Mouse (Mus musculus) midbrain, postnatal 0 days (tissue): Measurements from ENCODE around the gene Gm48552. TPM values are rescaled to one million over a fixed set of nuclear protein-coding genes. Genes with fewer than 3 reads are reported as not detected.

ENCODE experiments used
- ATAC-seq: fragments of 200-750 bp; cut with Nextera tagmentation; 2 replicates; pipeline ENCODE4 v1.8.0; 2017; ENCODE audit warnings: moderate number of reproducible peaks, mild to moderate bottlenecking, moderate TSS enrichment, moderate library complexity; ENCODE audit not compliant: low FRiP score
- DNase-seq: peaks from one replicate; pipeline ENCODE4 v3.0.0-alpha.2; 2015; ENCODE audit warnings: low spot score
- H3K27ac ChIP-seq: fragments of 300-500 bp; sonication (generic); 2 replicates; pipeline ENCODE4 v1.5.1; 2014; ENCODE audit warnings: low read depth, mild to moderate bottlenecking, low read length, mixed read lengths
- H3K27me3 ChIP-seq: fragments of 300-500 bp; sonication (generic); 2 replicates; pipeline ENCODE4 v1.6.1; 2014; ENCODE audit warnings: low read length, control low read depth, mixed read lengths; ENCODE audit not compliant: insufficient read depth
- H3K36me3 ChIP-seq: fragments of 300-500 bp; sonication (generic); 2 replicates; pipeline ENCODE4 v1.6.1; 2014; ENCODE audit warnings: low read length, control low read depth, mixed read lengths; ENCODE audit not compliant: insufficient read depth
- H3K4me1 ChIP-seq: fragments of 300-500 bp; sonication (generic); 2 replicates; pipeline ENCODE4 v1.6.1; 2014; ENCODE audit warnings: mild to moderate bottlenecking, control low read depth, antibody characterized with exemption, low read length, mixed read lengths; ENCODE audit not compliant: insufficient read depth
- H3K4me2 ChIP-seq: fragments of 300-500 bp; sonication (generic); 2 replicates; pipeline ENCODE4 v1.6.1; 2014; ENCODE audit warnings: low read depth, mild to moderate bottlenecking, low read length, mixed read lengths; ENCODE audit not compliant: poor library complexity, severe bottlenecking
- H3K4me3 ChIP-seq: fragments of 300-500 bp; sonication (generic); 2 replicates; pipeline ENCODE4 v1.5.1; 2014; ENCODE audit warnings: low read depth, mild to moderate bottlenecking, low read length, moderate library complexity
- H3K9ac ChIP-seq: fragments of 300-500 bp; sonication (generic); replicated peaks from 2 replicates; pipeline ENCODE4 v1.6.1; 2014; ENCODE audit warnings: mild to moderate bottlenecking, low read length, moderate library complexity, mixed read lengths; ENCODE audit not compliant: poor library complexity, severe bottlenecking
- H3K9me3 ChIP-seq: fragments of 300-500 bp; sonication (generic); 2 replicates; pipeline ENCODE4 v1.6.1; 2016; ENCODE audit warnings: low read length, control low read depth
- CTCF ChIP-seq: IDR thresholded peaks from 2 replicates; pipeline ENCODE4 v1.5.1; 2016; ENCODE audit warnings: antibody characterized with exemption, mild to moderate bottlenecking
- WGBS: fragments of 180-500 bp; shearing (Covaris S2); extraction: QIAGEN DNeasy Blood & Tissue Kit; methylation state at CpG from one replicate; pipeline ENCODE4 v1.1.7; 2014; 5-methylcytosine and 5-hydroxymethylcytosine counted together
- polyA plus RNA-seq: library from polyadenylated mRNA; unstranded; fragments of >200 nt; fragmentation: Nextera tagmentation; extraction: Ambion mirVana; gene quantifications from 2 replicates; pipeline ENCODE4 v1.2.1, GENCODE M21; 2015
- total RNA-seq: library from RNA; depleted of rRNA; stranded (reverse); fragments of >200 nt; gene quantifications from 2 replicates; pipeline ENCODE4 v1.2.3, GENCODE M21; 2014

Gene Gm48552
- total and polyA plus RNA-seq, 2 experiments from 2014 or later = 1.6 to 6.6 TPM

GRCm38 (mm10) chr10:81411471-81412400, 22.9 kb downstream of the Gm48552 start:
- TF ChIP-seq CTCF = no peak
- peaks cover 6% of the 10 kb centered on the region; the same call in 1 of the 2 replicates for H3K4me1 ChIP-seq
- H3K9me3 ChIP-seq = no peaks in the 10 kb centered on the region
- DNase-seq (peak; percentile 84), ATAC-seq (peak; percentile 18; the same call in 1 of the 2 replicates)
- WGBS = 55% methylated on average over 18 of the region's 18 CpGs
- no peak overlapping the region for H3K4me2 ChIP-seq
- peak overlapping the region; percentile 55; the same call in 1 of the 2 replicates for H3K27ac ChIP-seq
- H3K27me3 ChIP-seq = 0 out of 2 replicates have a peak, but pooled peaks cover 4% of the 10 kb centered on the region
- peaks cover 20% of the 10 kb centered on the region for H3K36me3 ChIP-seq
- H3K9ac ChIP-seq = no peak overlapping the region; the same call in 1 of the 2 replicates
- H3K4me3 ChIP-seq = no peak overlapping the region

GRCm38 (mm10) chr10:81412586-81413309, 23.9 kb downstream of the Gm48552 start:
- Histone ChIP-seq H3K4me3 (no peak overlapping the region), H3K27ac (0 out of 2 replicates have a peak overlapping the region, but pooled peaks have one; percentile 55), H3K9ac (no peak overlapping the region), H3K27me3 (0 out of 2 replicates have a peak, but pooled peaks cover 3% of the 10 kb centered on the region), H3K36me3 (peaks cover 12% of the 10 kb centered on the region), H3K4me2 (no peak overlapping the region), H3K9me3 (no peaks in the 10 kb centered on the region), H3K4me1 (peaks cover 6% of the 10 kb centered on the region; the same call in 1 of the 2 replicates)
- TF ChIP-seq CTCF = no peak
- no peak for DNase-seq
- ATAC-seq = no peak
- WGBS = 75% methylated on average over 16 of the region's 16 CpGs

GRCm38 (mm10) chr10:81413310-81414261, 24.8 kb downstream of the Gm48552 start:
- no peak overlapping the region for H3K9ac ChIP-seq
- 32% methylated on average over 26 of the region's 26 CpGs for WGBS

GRCm38 (mm10) chr10:81414682-81415081, 25.9 kb downstream of the Gm48552 start:
- no peak overlapping the region for H3K4me2 ChIP-seq
- no peak overlapping the region for H3K9ac ChIP-seq
- no peak for ATAC-seq
- H3K27ac ChIP-seq = no peak overlapping the region
- no peak for DNase-seq
- TF ChIP-seq CTCF = no peak
- H3K27me3 ChIP-seq = no peaks in the 10 kb centered on the region
- H3K4me1 ChIP-seq = peaks cover 6% of the 10 kb centered on the region; the same call in 1 of the 2 replicates
- 0 out of 2 replicates have a peak, but pooled peaks cover 4% of the 10 kb centered on the region for H3K36me3 ChIP-seq
- H3K4me3 ChIP-seq = no peak overlapping the region
- H3K9me3 ChIP-seq = no peaks in the 10 kb centered on the region

More at GRCm38 (mm10) chr10:81413310-81414261, 24.8 kb downstream of the Gm48552 start:
- no peaks in the 10 kb centered on the region for H3K27me3 ChIP-seq
- DNase-seq = no peak
- peak; percentile 31; the same call in 1 of the 2 replicates for TF ChIP-seq CTCF
- peak overlapping the region; percentile 4; the same call in 1 of the 2 replicates for H3K4me2 ChIP-seq
- H3K4me3 ChIP-seq = no peak overlapping the region
- no peaks in the 10 kb centered on the region for H3K9me3 ChIP-seq
- H3K27ac ChIP-seq = no peak overlapping the region
- peaks cover 6% of the 10 kb centered on the region; the same call in 1 of the 2 replicates for H3K4me1 ChIP-seq
- no peak for ATAC-seq
- H3K36me3 ChIP-seq = peaks cover 7% of the 10 kb centered on the region; the same call in 1 of the 2 replicates

GRCm38 (mm10) chr10:81415146-81415545, 26.3 kb downstream of the Gm48552 start:
- no peak overlapping the region for H3K4me3 ChIP-seq
- H3K27ac ChIP-seq = no peak overlapping the region
- no peak overlapping the region for H3K4me2 ChIP-seq
- DNase-seq (no peak), ATAC-seq (no peak)
- 83% methylated on average over 5 of the region's 5 CpGs for WGBS
- TF ChIP-seq CTCF = no peak
- 0 out of 2 replicates have a peak, but pooled peaks cover 8% of the 10 kb centered on the region for H3K36me3 ChIP-seq
- no peaks in the 10 kb centered on the region for H3K27me3 ChIP-seq
- H3K9me3 ChIP-seq = no peaks in the 10 kb centered on the region
- H3K9ac ChIP-seq = no peak overlapping the region
- H3K4me1 ChIP-seq = peaks cover 6% of the 10 kb centered on the region; the same call in 1 of the 2 replicates
